Mouse (Mus musculus) gonadal fat pad, adult 2 months (tissue): ENCODE measurements around the gene Tubb5. TPM values are rescaled to one million over a fixed set of nuclear protein-coding genes. Genes with fewer than 3 reads are reported as not detected.

Experiments used
- DNase-seq: peaks from one replicate; pipeline ENCODE4 v3.0.0-alpha.2; 2012; ENCODE audit warnings: low read depth
- polyA plus RNA-seq: library from polyadenylated mRNA; depleted of rRNA; stranded (reverse); fragments of >200 nt; gene quantifications from 2 replicates; pipeline ENCODE4 v1.2.3, GENCODE M21; 2012

Tubb5 gene
- polyA plus RNA-seq, 1 experiment: 297 TPM

GRCm38 (mm10) chr17:35825109-35825850, 12.8 kb downstream of the Tubb5 start:
- no peak for DNase-seq

GRCm38 (mm10) chr17:35824402-35824801, 13.7 kb downstream of the Tubb5 start:
- no peak for DNase-seq

- no peak for DNase-seq
These were observed 14.9 kb downstream of the Tubb5 start, which contains the start of gene Flot1 for GRCm38 (mm10) chr17:35822964-35823937. Gene Flot1 (plus strand): TSS chr17:35823230.

- no peak for DNase-seq
These were observed 15.5 kb downstream of the Tubb5 start for GRCm38 (mm10) chr17:35822564-35822963.

- DNase-seq: no peak
These were observed 16.4 kb downstream of the Tubb5 start, which contains the start of gene Ier3 for GRCm38 (mm10) chr17:35821439-35822430. Gene Ier3 (plus strand): TSS chr17:35821684.

GRCm38 (mm10) chr17:35820111-35820510, 18.0 kb downstream of the Tubb5 start:
- DNase-seq: no peak

GRCm38 (mm10) chr17:35817226-35817625, 20.9 kb downstream of the Tubb5 start:
- no peak for DNase-seq

- no peak for DNase-seq
These were observed 21.4 kb downstream of the Tubb5 start for GRCm38 (mm10) chr17:35816686-35817085.

GRCm38 (mm10) chr17:35815836-35816235, 22.3 kb downstream of the Tubb5 start:
- no peak for DNase-seq

GRCm38 (mm10) chr17:35814678-35815077, 23.4 kb downstream of the Tubb5 start:
- no peak for DNase-seq

GRCm38 (mm10) chr17:35813653-35814052, 24.5 kb downstream of the Tubb5 start:
- no peak for DNase-seq

- no peak for DNase-seq
These were observed 24.9 kb downstream of the Tubb5 start for GRCm38 (mm10) chr17:35813245-35813647.

GRCm38 (mm10) chr17:35812736-35813135, 25.4 kb downstream of the Tubb5 start:
- DNase-seq: no peak

GRCm38 (mm10) chr17:35812307-35812706, 25.8 kb downstream of the Tubb5 start:
- no peak for DNase-seq

- DNase-seq: no peak
These were observed 27.0 kb downstream of the Tubb5 start for GRCm38 (mm10) chr17:35810900-35811648.

- DNase-seq: no peak
These were observed 28.7 kb downstream of the Tubb5 start for GRCm38 (mm10) chr17:35809395-35809794.

GRCm38 (mm10) chr17:35808073-35808472, 30.0 kb downstream of the Tubb5 start:
- DNase-seq: no peak

GRCm38 (mm10) chr17:35803858-35804399, 34.2 kb downstream of the Tubb5 start:
- DNase-seq: no peak

GRCm38 (mm10) chr17:35803020-35803419, 35.1 kb downstream of the Tubb5 start:
- no peak for DNase-seq

GRCm38 (mm10) chr17:35800905-35801304, 37.2 kb downstream of the Tubb5 start:
- DNase-seq: no peak
